Mouse (Mus musculus) megakaryocyte, embryonic 14.5 days (primary cell): ENCODE results near the gene Akt2. TPM values are rescaled to one million over a fixed set of nuclear protein-coding genes. Genes with fewer than 3 reads are reported as not detected.

Source experiments
- H3K27me3 ChIP-seq: replicated peaks from 2 replicates; pipeline ENCODE3; 2012; ENCODE audit warnings: inconsistent platforms
- H3K36me3 ChIP-seq: replicated peaks from 2 replicates; pipeline ENCODE3; 2012; ENCODE audit warnings: low read length, inconsistent platforms, mixed read lengths
- H3K4me1 ChIP-seq: 2 replicates; pipeline ENCODE4 v1.6.1; 2012; ENCODE audit warnings: inconsistent platforms
- H3K4me3 ChIP-seq: replicated peaks from 2 replicates; pipeline ENCODE3; 2012; ENCODE audit warnings: moderate library complexity, mild to moderate bottlenecking, inconsistent platforms
- H3K9me3 ChIP-seq: 2 replicates; pipeline ENCODE4 v1.6.1; 2012; ENCODE audit warnings: inconsistent platforms
- FLI1 ChIP-seq: IDR thresholded peaks from 2 replicates; pipeline ENCODE4 v1.6.1; 2012; ENCODE audit warnings: low read length, inconsistent platforms, mixed read lengths
- GATA1 ChIP-seq: IDR thresholded peaks from 3 replicates; pipeline ENCODE4 v1.6.1; 2012; ENCODE audit warnings: mixed read lengths, low read length, inconsistent platforms, borderline replicate concordance
- polyA plus RNA-seq: library from polyadenylated mRNA; stranded (reverse); fragments of >175 nt; gene quantifications from 2 replicates; pipeline ENCODE4 v1.2.3, GENCODE M21; 2012; ENCODE audit warnings: low replicate concordance; ENCODE audit not compliant: insufficient read depth

Gene Akt2
- polyA plus RNA-seq, 1 experiment = 72.3 TPM

DNA sequence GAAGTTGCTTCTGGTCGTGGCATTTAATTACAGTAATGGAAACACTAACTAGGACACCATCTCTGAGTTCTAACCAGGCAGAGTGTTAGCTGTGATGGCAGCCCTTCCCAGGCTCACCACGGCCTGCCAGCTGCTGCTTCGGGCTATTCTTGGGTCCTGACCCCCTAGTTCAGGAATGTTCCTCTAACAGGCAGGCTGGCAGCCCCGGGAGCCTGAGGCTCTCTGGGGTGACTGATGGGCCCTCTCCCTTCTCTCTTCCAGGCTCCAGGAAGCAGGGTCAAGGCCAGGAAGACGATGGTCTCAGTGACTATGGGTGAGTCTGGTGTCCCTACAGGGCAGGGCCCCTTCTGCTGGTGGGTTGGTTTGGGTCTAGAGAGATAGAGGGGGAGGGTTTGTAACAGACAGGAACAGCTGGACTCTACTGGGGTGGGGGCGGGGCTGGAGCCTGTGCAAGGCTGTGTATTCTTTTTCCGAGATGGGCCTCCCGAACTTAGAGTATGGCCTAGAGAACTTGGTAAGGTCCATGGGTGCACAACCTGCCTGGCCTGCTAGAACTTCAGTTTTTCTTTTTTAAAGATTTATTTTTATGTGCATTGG lies 31.0 kb upstream of the Akt2 start:
- TF ChIP-seq FLI1 (no peak), GATA1 (no peak)
- no peaks in the 10 kb centered on the region for H3K9me3 ChIP-seq
- peaks cover 33% of the 10 kb centered on the region for H3K4me1 ChIP-seq
- peaks cover 78% of the 10 kb centered on the region for H3K36me3 ChIP-seq
- no peak overlapping the region for H3K4me3 ChIP-seq
- H3K27me3 ChIP-seq = no peaks in the 10 kb centered on the region

DNA sequence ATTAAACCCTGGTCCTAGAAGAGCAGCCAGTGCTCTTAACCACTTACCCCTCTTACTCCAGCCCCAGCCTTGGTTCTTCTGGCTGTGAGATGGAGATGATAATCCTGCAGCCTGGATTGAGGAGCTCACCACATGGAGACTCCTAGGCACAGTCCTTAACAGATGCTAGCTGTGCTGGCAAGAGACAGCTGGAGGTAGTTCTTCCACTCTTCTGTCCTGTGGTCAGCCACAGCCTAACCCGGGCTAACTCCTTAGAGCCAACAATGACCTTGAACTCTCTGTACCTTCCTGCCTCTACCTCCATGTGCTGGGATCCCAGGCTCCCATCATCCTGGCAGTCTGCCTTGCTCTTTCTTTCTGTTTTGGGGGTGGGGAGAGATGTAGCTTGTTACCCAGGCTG lies 30.4 kb upstream of the Akt2 start:
- Histone ChIP-seq H3K4me3 (no peak overlapping the region), H3K36me3 (peaks cover 76% of the 10 kb centered on the region), H3K27me3 (no peaks in the 10 kb centered on the region), H3K9me3 (no peaks in the 10 kb centered on the region), H3K4me1 (peaks cover 30% of the 10 kb centered on the region)
- no peak for TF ChIP-seq GATA1
- no peak for TF ChIP-seq FLI1

DNA sequence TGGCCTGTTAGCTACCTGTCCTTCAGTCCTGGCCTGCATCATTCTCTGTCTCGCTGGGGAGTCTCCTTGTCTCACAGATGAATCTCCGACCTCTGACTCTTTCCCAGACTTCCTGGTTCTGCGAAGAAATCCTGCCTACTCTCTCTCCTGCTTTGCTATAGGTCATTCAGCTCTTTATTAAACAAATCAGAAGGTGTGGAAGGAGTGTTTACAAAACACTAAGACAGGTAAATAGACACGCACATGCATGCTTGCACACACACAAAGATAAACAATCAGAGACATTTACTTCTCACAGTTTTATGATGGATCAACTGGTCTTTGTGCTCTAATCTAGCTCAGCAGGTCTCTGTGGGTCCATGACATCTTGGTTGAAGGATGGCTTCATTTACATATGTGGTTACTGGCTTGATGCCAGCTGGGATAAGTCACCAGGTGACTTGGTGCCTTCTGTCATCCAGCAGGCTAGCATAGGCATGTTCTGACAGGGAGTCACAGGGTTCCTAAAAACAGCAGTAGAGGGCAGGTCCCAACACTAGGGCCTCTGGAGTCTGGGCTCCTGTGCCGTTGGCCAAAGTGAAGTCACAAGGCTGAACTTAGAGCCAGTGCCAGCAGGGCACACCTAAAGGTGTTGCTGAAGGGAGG lies 21.6 kb upstream of the Akt2 start:
- peaks cover 81% of the 10 kb centered on the region for H3K36me3 ChIP-seq
- no peak overlapping the region for H3K4me3 ChIP-seq
- no peaks in the 10 kb centered on the region for H3K9me3 ChIP-seq
- H3K27me3 ChIP-seq = no peaks in the 10 kb centered on the region
- H3K4me1 ChIP-seq = peaks cover 27% of the 10 kb centered on the region
- TF ChIP-seq FLI1 (no peak), GATA1 (no peak)

DNA sequence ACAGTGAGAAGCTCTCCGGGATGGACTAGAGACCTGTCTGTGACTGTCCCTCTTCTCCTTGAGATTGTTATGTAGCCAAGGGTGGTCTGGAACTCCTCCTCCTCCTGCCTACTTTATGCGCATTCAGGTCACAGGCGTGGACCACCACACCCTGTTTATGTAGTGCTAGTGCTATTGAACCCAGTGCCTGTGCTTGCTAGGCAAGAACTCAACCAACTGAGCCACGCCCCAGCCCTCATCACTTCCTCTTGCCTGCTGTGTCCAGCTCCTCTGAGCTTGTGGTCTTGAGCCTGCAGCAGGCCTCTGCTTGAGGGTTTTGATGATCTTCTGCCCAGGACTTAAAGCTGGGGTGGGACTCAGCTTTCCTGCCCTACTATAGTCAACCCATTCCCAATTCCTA lies 19.2 kb upstream of the Akt2 start:
- no peak for TF ChIP-seq GATA1
- no peak for TF ChIP-seq FLI1
- H3K27me3 ChIP-seq = no peaks in the 10 kb centered on the region
- H3K4me1 ChIP-seq = peaks cover 36% of the 10 kb centered on the region
- H3K36me3 ChIP-seq = peaks cover 88% of the 10 kb centered on the region
- no peaks in the 10 kb centered on the region for H3K9me3 ChIP-seq
- peak overlapping the region; percentile 52 for H3K4me3 ChIP-seq

DNA sequence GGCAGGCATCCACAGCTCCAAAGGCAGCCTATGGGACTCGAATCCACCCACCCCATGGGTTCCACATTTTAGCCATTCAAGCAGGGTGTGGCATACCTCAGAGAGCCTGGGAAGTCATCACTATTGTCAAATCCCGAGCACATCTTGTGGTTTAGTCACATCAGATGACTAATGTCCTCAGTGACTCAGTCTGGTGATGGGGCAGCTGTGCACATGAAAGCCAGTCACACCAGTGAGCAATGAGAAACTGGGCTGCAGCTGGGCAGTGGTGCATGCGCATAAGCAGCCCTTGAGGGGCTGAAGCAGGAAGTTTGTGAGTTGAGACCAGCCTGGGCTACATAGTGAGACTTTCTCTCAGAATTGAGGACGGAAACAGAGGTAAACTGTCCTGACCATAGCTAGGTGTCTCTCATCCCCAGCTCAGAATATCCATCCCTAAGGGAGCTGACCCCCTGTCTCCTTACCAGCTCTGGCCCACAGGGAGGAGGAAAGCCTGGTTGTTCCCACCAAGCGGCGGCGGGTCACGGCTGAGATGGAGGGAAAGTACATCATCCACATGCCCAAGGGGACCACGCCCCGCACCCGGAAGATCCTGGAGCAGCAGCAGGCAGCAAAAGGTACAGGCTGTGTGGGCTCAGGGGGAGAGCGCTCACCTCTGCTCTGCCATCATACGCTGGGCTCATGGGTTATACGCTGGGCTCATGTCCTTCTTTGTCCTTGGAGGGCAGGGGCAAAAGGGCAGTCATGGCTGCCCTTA lies 17.1 kb upstream of the Akt2 start:
- H3K27me3 ChIP-seq = no peaks in the 10 kb centered on the region
- no peak for TF ChIP-seq FLI1
- no peak for TF ChIP-seq GATA1
- H3K36me3 ChIP-seq = peaks cover 88% of the 10 kb centered on the region
- H3K4me3 ChIP-seq = peak overlapping the region; percentile 28
- H3K4me1 ChIP-seq = peaks cover 47% of the 10 kb centered on the region
- no peaks in the 10 kb centered on the region for H3K9me3 ChIP-seq

DNA sequence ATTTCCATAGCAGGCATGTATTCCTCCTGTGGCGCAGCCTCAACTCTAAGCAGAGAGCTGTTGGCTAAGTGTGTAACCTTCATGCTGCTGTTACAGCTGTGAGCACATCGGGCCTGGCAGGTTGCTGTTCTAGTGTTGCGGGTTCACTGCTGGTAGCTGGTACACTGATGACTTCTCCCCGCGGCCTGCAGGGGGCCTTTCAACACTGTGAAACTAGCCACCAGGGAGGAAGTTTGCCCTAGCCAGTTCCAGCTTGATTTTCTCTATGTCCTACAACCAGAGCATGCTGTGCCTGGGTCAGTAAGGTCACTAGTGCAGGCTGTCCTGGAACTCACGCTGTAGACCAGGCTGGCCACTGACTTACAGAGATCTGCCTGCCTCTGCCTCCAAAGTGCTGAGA lies 14.4 kb upstream of the Akt2 start:
- Histone ChIP-seq H3K4me1 (peaks cover 46% of the 10 kb centered on the region), H3K36me3 (peaks cover 91% of the 10 kb centered on the region), H3K27me3 (no peaks in the 10 kb centered on the region), H3K9me3 (no peaks in the 10 kb centered on the region), H3K4me3 (no peak overlapping the region)
- TF ChIP-seq FLI1 = no peak
- no peak for TF ChIP-seq GATA1

DNA sequence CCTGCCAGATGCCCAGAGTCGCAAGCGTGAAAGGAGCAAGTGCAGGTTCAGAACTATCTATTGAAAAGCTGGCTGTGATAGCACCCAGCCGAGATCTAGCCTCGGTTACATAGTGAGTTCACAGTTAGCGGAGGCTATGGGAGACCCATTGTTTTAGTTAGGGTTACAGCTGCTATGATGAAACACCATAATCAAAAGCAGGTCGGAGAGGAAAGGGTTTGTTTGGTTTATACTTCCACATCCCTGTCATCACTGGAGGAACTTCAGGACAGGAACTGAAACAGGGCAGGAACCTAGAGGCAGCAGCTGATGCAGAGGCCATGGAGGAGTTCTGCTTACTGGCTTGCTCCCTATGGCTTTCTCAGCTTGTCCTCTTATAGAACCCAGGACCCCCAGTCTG lies 13.8 kb upstream of the Akt2 start:
- no peak for TF ChIP-seq FLI1
- TF ChIP-seq GATA1 = no peak
- Histone ChIP-seq H3K4me3 (no peak overlapping the region), H3K36me3 (peaks cover 91% of the 10 kb centered on the region), H3K27me3 (no peaks in the 10 kb centered on the region), H3K4me1 (peaks cover 39% of the 10 kb centered on the region), H3K9me3 (no peaks in the 10 kb centered on the region)

DNA sequence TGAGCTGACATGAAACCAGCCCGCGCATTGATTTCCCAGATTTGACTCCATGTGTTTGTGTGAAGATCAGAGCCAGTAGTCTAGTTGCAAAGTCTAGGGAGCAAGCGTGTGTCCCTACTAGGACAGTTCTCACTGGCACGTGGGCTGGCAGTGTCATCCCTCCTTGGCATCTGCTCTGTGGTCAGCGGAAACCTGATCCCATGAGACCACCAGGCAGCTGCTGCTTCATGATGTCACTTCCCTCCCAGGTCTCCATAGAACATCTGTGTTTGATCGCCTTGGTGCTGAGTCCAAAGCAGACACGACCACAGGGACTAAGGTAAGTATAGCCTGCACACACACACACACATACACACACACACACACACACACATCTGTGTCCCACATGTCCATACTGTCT lies 12.9 kb upstream of the Akt2 start:
- H3K4me1 ChIP-seq = peaks cover 39% of the 10 kb centered on the region
- no peaks in the 10 kb centered on the region for H3K27me3 ChIP-seq
- H3K36me3 ChIP-seq = peaks cover 97% of the 10 kb centered on the region
- H3K9me3 ChIP-seq = no peaks in the 10 kb centered on the region
- H3K4me3 ChIP-seq = no peak overlapping the region
- TF ChIP-seq FLI1 = no peak
- no peak for TF ChIP-seq GATA1

DNA sequence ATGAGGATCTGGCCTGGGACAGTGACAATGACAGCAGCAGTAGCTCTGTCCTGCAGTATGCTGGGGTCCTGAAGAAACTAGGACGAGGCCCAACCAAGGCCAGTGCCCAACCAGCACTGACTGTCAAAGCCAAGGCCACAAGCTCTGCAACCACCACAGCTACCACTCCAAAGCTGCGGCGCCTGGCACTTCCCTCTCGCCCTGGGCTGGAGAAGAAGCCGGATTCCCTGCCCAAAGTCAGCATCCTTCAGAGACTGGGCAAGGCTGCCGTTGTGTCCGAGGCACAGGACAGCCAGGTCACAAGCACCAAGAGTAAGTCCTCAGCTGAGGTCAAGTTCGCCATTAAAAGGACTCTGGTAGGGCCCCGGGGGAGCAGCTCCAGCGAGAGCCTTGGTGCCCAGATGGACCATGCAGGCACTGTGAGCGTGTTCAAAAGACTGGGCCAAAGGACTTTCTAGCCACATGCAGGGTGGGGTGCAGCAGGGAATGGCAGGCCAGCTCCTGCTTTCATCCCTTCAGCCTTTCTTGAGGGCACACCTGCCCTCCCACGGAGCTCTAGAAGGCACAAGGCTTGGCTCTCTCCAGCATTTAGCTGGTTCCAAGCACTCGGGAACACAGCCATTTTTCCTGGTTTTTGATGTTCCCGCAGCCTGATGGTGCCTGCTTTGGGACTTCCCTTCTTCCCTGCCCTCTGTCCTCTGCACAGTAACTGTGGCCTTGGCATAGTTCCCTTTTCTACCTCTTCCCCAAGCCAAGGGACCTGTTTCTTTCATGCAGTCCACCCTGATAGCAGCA lies 10.8 kb upstream of the Akt2 start:
- TF ChIP-seq FLI1 (no peak), GATA1 (no peak)
- Histone ChIP-seq H3K4me1 (peaks cover 22% of the 10 kb centered on the region), H3K27me3 (no peaks in the 10 kb centered on the region), H3K36me3 (peaks cover 95% of the 10 kb centered on the region), H3K9me3 (no peaks in the 10 kb centered on the region), H3K4me3 (no peak overlapping the region)
